Mouse (Mus musculus) stomach, postnatal 0 days (tissue): Measurements from ENCODE around the gene Ccr4. TPM values are rescaled to one million over a fixed set of nuclear protein-coding genes. Genes with fewer than 3 reads are reported as not detected.

Experiments
- ATAC-seq: fragments of 200-750 bp; cut with Nextera tagmentation; 2 replicates; pipeline ENCODE4 v1.8.0; 2017; ENCODE audit not compliant: low FRiP score, low TSS enrichment
- DNase-seq: peaks from one replicate; pipeline ENCODE4 v3.0.0-alpha.2; 2016; ENCODE audit warnings: low spot score
- H3K27ac ChIP-seq: fragments of 300-500 bp; sonication (generic); replicated peaks from 2 replicates; pipeline ENCODE4 v1.5.1; 2014; ENCODE audit warnings: mild to moderate bottlenecking, control low read depth
- H3K27me3 ChIP-seq: fragments of 300-500 bp; sonication (generic); 2 replicates; pipeline ENCODE4 v1.6.1; 2014; ENCODE audit warnings: low read length; ENCODE audit not compliant: control insufficient read depth, insufficient read depth
- H3K36me3 ChIP-seq: fragments of 300-500 bp; sonication (generic); 2 replicates; pipeline ENCODE4 v1.6.1; 2014; ENCODE audit warnings: low read length, mixed read lengths; ENCODE audit not compliant: control insufficient read depth, insufficient read depth
- H3K4me1 ChIP-seq: fragments of 300-500 bp; sonication (generic); replicated peaks from 2 replicates; pipeline ENCODE4 v1.6.1; 2014; ENCODE audit warnings: antibody characterized with exemption; ENCODE audit not compliant: control insufficient read depth, insufficient read depth
- H3K4me2 ChIP-seq: fragments of 300-500 bp; sonication (generic); replicated peaks from 2 replicates; pipeline ENCODE4 v1.6.1; 2014; ENCODE audit warnings: low read depth, mild to moderate bottlenecking, control low read depth, moderate library complexity
- H3K4me3 ChIP-seq: fragments of 300-500 bp; sonication (generic); 2 replicates; pipeline ENCODE4 v1.5.1; 2014; ENCODE audit warnings: low read depth, low read length, control low read depth
- H3K9ac ChIP-seq: fragments of 300-500 bp; sonication (generic); 2 replicates; pipeline ENCODE4 v1.6.1; 2014; ENCODE audit warnings: mild to moderate bottlenecking, low read length, control low read depth, mixed read lengths
- H3K9me3 ChIP-seq: fragments of 300-500 bp; sonication (generic); 2 replicates; pipeline ENCODE4 v1.6.1; 2016; ENCODE audit warnings: low read length; ENCODE audit not compliant: control insufficient read depth
- CTCF ChIP-seq: IDR thresholded peaks from 2 replicates; pipeline ENCODE4 v1.5.1; 2016; ENCODE audit warnings: antibody characterized with exemption, low read depth, mild to moderate bottlenecking, moderate library complexity
- EP300 ChIP-seq: optimal IDR thresholded peaks from 2 replicates; pipeline ENCODE3; 2016; ENCODE audit warnings: antibody characterized with exemption
- WGBS: fragments of 180-500 bp; shearing (Covaris S2); extraction: QIAGEN DNeasy Blood & Tissue Kit; methylation state at CpG from one replicate; pipeline ENCODE4 v1.1.7; 2014; 5-methylcytosine and 5-hydroxymethylcytosine counted together
- polyA plus RNA-seq: library from polyadenylated mRNA; unstranded; fragments of >200 nt; fragmentation: Nextera tagmentation; extraction: Ambion mirVana; gene quantifications from 2 replicates; pipeline ENCODE4 v1.2.1, GENCODE M21; 2015

Gene Ccr4
- polyA plus RNA-seq = not detected in 2 replicates

- DNase-seq (no peak), ATAC-seq (no peak)
- H3K36me3 ChIP-seq = no peaks in the 10 kb centered on the region
- no peaks in the 10 kb centered on the region for H3K9me3 ChIP-seq
- no peak within 1 kb of the TSS for H3K27ac ChIP-seq
- H3K9ac ChIP-seq = no peak within 1 kb of the TSS
- no peaks in the 10 kb centered on the region for H3K27me3 ChIP-seq
- H3K4me2 ChIP-seq = no peak within 1 kb of the TSS
- TF ChIP-seq CTCF = no peak
- TF ChIP-seq EP300 = no peak
- no peaks in the 10 kb centered on the region for H3K4me1 ChIP-seq
- no peak within 1 kb of the TSS for H3K4me3 ChIP-seq
- WGBS = 76% methylated on average over 9 of the region's 9 CpGs
These were observed at the start of gene Ccr4 for GRCm38 (mm10) chr9:114504816-114505215. Ccr4 (minus strand) TSS chr9:114504916.

- Histone ChIP-seq H3K4me1 (no peaks in the 10 kb centered on the region), H3K27ac (peak overlapping the region; percentile 30; the same call in 1 of the 2 replicates), H3K36me3 (no peaks in the 10 kb centered on the region), H3K9me3 (no peaks in the 10 kb centered on the region), H3K4me2 (no peak overlapping the region), H3K4me3 (no peak overlapping the region), H3K27me3 (no peaks in the 10 kb centered on the region), H3K9ac (no peak overlapping the region)
- ATAC-seq (no peak), DNase-seq (no peak)
- TF ChIP-seq EP300 (no peak), CTCF (no peak)
These were observed 49.1 kb upstream of the Ccr4 start for GRCm38 (mm10) chr9:114553828-114554227.

- Histone ChIP-seq H3K4me2 (no peak overlapping the region), H3K27ac (no peak overlapping the region), H3K27me3 (no peaks in the 10 kb centered on the region), H3K36me3 (no peaks in the 10 kb centered on the region), H3K9ac (no peak overlapping the region), H3K4me1 (no peaks in the 10 kb centered on the region), H3K9me3 (no peaks in the 10 kb centered on the region), H3K4me3 (no peak overlapping the region)
- TF ChIP-seq EP300 (no peak), CTCF (no peak)
- WGBS = 33% methylated on average over 6 of the region's 6 CpGs
- no peak for DNase-seq
- ATAC-seq = no peak
These were observed 45.3 kb upstream of the Ccr4 start for GRCm38 (mm10) chr9:114550033-114550432.

GRCm38 (mm10) chr9:114549117-114549516 is 44.4 kb upstream of the Ccr4 start:
- no peak overlapping the region for H3K27ac ChIP-seq
- DNase-seq = no peak

GRCm38 (mm10) chr9:114548496-114548895 is 43.8 kb upstream of the Ccr4 start:
- Histone ChIP-seq H3K9ac (no peak overlapping the region), H3K36me3 (no peaks in the 10 kb centered on the region), H3K4me2 (no peak overlapping the region), H3K4me1 (peaks cover 2% of the 10 kb centered on the region; the same call in 1 of the 2 replicates), H3K27me3 (no peaks in the 10 kb centered on the region), H3K9me3 (no peaks in the 10 kb centered on the region), H3K4me3 (no peak overlapping the region), H3K27ac (0 out of 2 replicates have a peak overlapping the region, but pooled peaks have one; percentile 1)
- ATAC-seq (no peak), DNase-seq (no peak)
- TF ChIP-seq CTCF (no peak), EP300 (no peak)
- WGBS = 62% methylated on average over 4 of the region's 4 CpGs

More at GRCm38 (mm10) chr9:114549117-114549516, 44.4 kb upstream of the Ccr4 start:
- no peak overlapping the region for H3K4me3 ChIP-seq
- H3K4me2 ChIP-seq = no peak overlapping the region
- no peaks in the 10 kb centered on the region for H3K36me3 ChIP-seq
- H3K4me1 ChIP-seq = peaks cover 2% of the 10 kb centered on the region; the same call in 1 of the 2 replicates
- TF ChIP-seq EP300 (no peak), CTCF (no peak)
- H3K9me3 ChIP-seq = no peaks in the 10 kb centered on the region
- H3K9ac ChIP-seq = no peak overlapping the region
- WGBS = 69% methylated on average over 5 of the region's 5 CpGs
- H3K27me3 ChIP-seq = no peaks in the 10 kb centered on the region
- no peak for ATAC-seq

GRCm38 (mm10) chr9:114547643-114548077 is 42.9 kb upstream of the Ccr4 start:
- Histone ChIP-seq H3K27me3 (no peaks in the 10 kb centered on the region), H3K4me1 (peaks cover 2% of the 10 kb centered on the region; the same call in 1 of the 2 replicates), H3K4me3 (no peak overlapping the region), H3K9me3 (no peaks in the 10 kb centered on the region), H3K9ac (no peak overlapping the region), H3K27ac (peak overlapping the region; percentile 56; the same call in 1 of the 2 replicates), H3K4me2 (no peak overlapping the region), H3K36me3 (no peaks in the 10 kb centered on the region)
- TF ChIP-seq CTCF (no peak), EP300 (no peak)
- WGBS = 42% methylated on average over 6 of the region's 6 CpGs
- ATAC-seq (peak; percentile 56; the same call in 1 of the 2 replicates), DNase-seq (peak; percentile 69)
